Mouse (Mus musculus): Measurements from ENCODE around the gene Igf2bp3.
"Not testable (repeated sequence)": the region's sequence is repeated elsewhere in the genome, so short reads cannot be mapped to it uniquely, and the experiment has no call there.

Gene Igf2bp3

DNA sequence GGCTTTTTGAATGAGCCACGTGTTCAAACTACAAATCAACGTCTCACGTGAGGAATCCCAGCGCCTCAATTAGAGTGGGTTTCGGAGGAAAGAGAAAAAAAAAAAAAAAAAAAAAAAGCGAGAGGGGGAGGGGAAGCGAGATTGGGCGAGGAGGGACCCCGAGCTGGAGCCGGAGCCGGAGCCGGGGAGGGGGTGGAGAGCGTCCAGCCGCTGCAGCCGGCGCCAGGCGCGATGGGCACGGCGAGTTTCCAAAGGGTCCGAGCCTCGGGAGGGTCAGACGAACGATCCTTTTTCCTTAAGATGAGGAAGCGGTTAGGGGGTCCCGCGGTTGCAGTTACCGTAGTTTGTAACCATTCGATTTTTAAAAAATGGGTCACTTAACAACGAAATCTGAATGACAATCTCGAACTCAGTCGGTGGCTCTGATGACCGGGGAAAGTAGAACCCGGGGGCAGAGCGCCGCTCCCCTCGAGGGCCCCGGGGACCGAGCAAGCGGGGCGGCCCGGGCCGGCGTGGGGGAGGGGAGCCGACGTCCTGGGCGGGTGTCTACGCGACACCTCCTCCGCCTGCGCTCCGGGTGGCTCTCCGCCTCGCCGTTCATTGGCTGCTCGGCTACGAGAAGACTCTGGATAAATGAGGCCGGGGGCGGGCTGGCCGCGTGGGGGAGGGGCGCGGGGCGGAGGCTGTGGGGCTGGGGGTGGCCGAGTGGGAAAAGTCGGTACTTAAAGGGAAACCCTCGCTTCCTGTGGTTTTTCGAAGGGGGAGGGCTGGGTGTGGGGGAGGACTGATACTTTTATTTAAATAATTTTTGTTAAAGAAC is at the start of gene Igf2bp3:
TSS of gene Igf2bp3 (minus strand) at position 30 of the 820 bp plus-strand sequence.
- DNase-seq = no peak

- DNase-seq = not testable (repeated sequence)
These were observed 49.7 kb upstream of the Igf2bp3 start for GRCm38 (mm10) chr6:49264446-49264845.

DNA sequence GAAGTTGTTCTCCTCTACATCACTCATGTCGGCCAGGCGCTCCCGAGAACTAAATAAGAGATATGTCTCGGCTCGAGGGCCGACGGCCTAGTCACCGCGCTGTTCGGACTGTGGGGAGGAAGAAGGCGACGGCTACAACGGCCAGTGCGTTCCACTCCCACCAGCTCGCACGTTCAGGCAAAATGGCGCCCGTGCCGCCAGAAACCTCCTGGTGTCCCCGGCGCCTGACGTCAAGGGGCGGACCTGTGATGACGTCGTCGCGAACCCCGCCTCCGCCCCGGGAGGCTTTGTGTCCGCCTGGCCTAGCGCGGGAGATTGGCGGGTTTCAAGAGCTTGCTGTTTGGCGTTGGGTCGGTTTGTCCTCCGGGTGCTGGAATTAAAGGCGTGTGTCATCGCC is 49.1 kb upstream of the Igf2bp3 start, which contains the start of gene Tra2a:
TSS of gene Tra2a (minus strand) at position 187 of the 397 bp plus-strand sequence.
- DNase-seq = peak; percentile 93

GRCm38 (mm10) chr6:49263081-49263846 is 48.5 kb upstream of the Igf2bp3 start:
- DNase-seq = no peak

- DNase-seq = no peak
These were observed 47.7 kb upstream of the Igf2bp3 start for GRCm38 (mm10) chr6:49262421-49262820.

- no peak for DNase-seq
These were observed 45.0 kb upstream of the Igf2bp3 start for GRCm38 (mm10) chr6:49259711-49260110.

DNA sequence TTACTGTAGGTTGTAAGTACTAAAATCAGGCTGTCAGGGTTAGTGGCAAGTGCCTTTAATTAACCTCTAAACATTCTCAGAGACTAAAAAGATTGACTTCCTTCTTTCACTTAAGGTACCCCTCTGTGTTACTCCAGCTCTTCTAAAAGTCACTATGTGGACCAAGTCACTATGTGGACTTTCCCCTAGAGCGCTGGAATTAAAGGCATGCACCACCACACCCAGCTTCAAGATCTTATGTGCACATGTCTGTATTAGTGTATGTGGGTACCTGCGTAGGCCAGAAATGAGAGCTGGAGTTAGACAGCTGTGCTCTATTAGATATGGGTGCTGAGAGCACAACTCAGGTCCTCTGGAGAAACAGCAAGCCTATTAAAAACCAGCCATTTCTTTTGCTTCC is 43.1 kb upstream of the Igf2bp3 start:
- no peak for DNase-seq

GRCm38 (mm10) chr6:49252207-49252606 is 37.5 kb upstream of the Igf2bp3 start:
- no peak for DNase-seq

DNA sequence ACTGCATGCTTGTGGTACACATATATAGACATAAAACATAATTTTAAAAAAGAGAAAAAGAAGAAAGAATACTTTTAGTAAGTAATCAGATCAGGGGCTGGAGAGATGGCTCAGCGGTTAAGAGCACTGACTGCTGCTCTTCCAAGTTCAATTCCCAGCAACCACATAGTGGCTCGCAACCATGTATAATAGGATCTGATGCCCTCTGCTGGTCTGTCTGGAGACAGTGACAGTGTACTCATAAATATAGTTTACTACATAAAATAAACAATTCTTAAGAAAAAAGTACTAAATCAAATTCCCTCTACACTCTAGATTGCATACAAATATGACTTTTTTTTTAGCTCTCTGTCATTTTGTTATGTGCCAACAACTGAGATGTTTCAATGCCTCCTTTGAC is 36.4 kb upstream of the Igf2bp3 start:
- no peak for DNase-seq

- no peak for DNase-seq
These were observed 32.5 kb upstream of the Igf2bp3 start for GRCm38 (mm10) chr6:49247246-49247645.

- DNase-seq = no peak
These were observed 27.6 kb upstream of the Igf2bp3 start for GRCm38 (mm10) chr6:49242331-49242730.

DNA sequence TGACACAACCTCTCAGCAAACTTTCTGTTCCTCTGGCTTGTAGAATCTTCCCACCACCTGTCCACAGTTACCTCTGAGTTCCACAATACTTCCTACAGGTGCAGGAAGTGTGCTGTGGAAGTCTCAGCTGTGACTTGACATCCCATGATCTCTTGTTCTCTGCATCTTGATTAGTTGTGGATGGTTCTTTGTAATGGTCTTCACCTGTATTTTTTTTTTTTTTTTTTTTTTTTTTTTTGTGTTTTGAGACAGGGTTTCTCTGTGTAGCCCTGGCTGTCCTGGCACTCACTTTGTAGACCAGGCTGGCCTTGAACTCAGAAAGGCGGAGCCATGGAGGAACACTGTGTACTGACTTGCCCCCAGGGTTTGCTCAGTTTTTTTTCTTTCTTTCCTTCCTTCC is 26.8 kb upstream of the Igf2bp3 start:
- no peak for DNase-seq

GRCm38 (mm10) chr6:49236331-49236730 is 21.6 kb upstream of the Igf2bp3 start:
- DNase-seq = peak; percentile 97

DNA sequence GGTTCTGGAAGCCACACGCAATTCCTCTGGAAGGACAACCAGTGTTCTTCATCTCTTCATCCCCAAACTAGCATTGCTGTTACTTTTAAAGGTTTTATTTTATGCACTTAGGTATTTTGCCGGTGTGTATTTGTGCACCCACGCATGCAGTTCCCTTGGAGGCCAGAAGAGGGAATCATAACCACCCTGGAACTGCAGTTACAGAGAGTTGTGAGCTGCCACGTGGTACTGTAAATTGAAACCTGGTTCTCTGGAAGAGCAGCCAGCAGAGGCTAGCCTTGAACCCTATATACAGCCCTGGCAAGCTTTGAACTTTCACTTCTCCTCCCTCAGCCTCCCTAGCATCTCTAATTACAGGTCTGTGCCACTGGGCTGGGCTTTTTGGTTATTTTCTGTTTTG is 18.6 kb upstream of the Igf2bp3 start:
- no peak for DNase-seq

- no peak for DNase-seq
These were observed 13.4 kb upstream of the Igf2bp3 start for GRCm38 (mm10) chr6:49228126-49228679.

DNA sequence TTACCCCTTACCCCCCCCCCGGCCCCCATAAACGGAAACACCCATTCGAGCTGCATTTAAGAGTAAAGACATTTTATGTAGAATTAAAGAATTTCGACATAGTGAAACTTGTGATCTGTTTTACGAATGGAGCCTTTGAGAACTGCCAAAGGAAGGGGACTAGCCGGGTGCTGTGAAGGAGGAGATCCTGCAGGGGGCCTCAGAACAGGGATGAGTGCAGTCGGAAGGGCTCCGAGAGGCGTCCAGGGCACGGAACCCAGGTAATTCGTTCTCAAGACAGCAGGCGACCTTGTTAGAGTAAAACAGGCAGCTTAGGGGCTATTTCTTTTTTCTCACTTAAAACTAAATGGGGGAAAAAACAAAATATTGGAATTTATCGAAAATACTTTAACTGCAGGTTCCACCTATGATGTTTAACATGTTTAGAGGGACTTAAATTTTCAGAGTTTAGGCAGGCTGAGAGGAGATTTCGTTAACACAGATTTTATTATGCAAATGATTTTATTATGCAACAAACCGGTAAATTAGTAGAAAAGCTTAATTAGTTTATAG is 12.5 kb upstream of the Igf2bp3 start:
- no peak for DNase-seq

GRCm38 (mm10) chr6:49225728-49226123 is 11.0 kb upstream of the Igf2bp3 start:
- DNase-seq = no peak

DNA sequence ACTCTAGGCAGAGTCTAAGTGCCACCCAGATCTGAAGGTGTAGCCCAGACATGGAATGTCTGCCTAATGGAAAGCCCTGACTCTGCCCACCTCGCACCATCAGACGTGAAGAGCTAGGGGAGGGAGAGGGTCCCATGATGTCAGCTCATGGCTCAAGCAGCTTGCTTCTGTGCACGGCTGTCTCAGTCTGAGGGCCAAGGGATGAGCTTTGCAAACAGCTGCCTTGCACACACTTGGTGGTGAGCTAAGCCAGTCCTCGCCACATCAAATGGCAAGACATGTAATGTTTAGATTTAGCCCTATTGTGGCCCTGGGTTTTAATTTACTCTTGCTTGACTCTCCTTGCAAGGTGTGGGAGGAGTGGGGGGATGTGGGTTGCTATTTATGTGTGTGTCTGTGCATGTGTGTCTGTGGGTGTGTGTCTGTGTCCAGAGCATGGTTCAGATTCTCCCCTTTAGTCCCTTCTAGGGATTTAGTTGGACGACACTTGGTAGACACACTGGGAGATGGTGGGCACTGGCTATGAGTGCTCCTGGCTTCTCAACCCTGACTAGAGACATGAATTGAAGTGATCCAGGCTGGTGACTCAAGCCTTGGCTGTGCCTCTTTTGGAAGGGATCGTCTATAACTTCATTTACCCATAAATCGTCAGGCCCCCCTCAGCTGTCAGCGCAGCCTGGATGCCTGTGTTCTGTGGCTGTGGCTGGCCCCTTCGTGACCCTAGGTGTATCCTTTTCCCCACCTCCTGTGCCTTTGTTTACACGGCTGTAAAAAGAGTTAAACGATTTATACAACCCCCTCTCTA is 10.4 kb upstream of the Igf2bp3 start:
- DNase-seq = no peak

GRCm38 (mm10) chr6:49221906-49222305 is 7.1 kb upstream of the Igf2bp3 start:
- DNase-seq = no peak

GRCm38 (mm10) chr6:49219920-49220604 is 5.3 kb upstream of the Igf2bp3 start:
- DNase-seq = no peak

- DNase-seq = no peak
These were observed 4.3 kb upstream of the Igf2bp3 start for GRCm38 (mm10) chr6:49219001-49219560.

Data from kidney, adult 11 months (tissue).